Mouse (Mus musculus): ENCODE measurements around the gene Ccdc85c. TPM values are rescaled to one million over a fixed set of nuclear protein-coding genes. Genes with fewer than 3 reads are reported as not detected.

Ccdc85c gene
- total and polyA plus RNA-seq, 3 experiments: 14.0 to 32.4 (median 15.2) TPM

GRCm38 (mm10) chr12:108297033-108297432, 21.8 kb upstream of the Ccdc85c start:
- H3K36me3 ChIP-seq (replicated peaks in 1 of 2; ENCODE audit: control insufficient read depth in 1 of 2, insufficient read depth in 1 of 2, low read length in 1 of 2): no peaks in the 10 kb centered on the region
- H3K4me3 ChIP-seq (replicated peaks in 1 of 3; ENCODE audit: low read depth in 2 of 3, low read length in 2 of 3, poor library complexity in 1 of 3): no peak overlapping the region
- no peak overlapping the region for H3K4me2 ChIP-seq (ENCODE audit: insufficient read depth, low read depth, poor library complexity, severe bottlenecking)
- H3K27ac ChIP-seq (ENCODE audit: insufficient read depth, low read depth): no peak overlapping the region
- TF ChIP-seq SMC3 (IDR thresholded peaks at IDR 0.05; ENCODE audit: low read depth, low read length) (0 out of 2 replicates have a peak, but pooled peaks have one; percentile 13), USF2 (conservative IDR thresholded peaks at IDR 0.05; ENCODE audit: low read depth, low read length) (no peak), BHLHE40 (IDR thresholded peaks at IDR 0.05; ENCODE audit: low read depth, low read length) (no peak), CTCF (conservative IDR thresholded peaks at IDR 0.05 in 1 of 2, IDR thresholded peaks at IDR 0.05 in 1 of 2; ENCODE audit: low read depth in 2 of 2, low read length in 2 of 2) (peak; percentile 10 to 39; a peak in 2 of 4 replicates)
- DNase-seq (ENCODE audit: extremely low read depth): no peak
- dilution Hi-C loops (cut with MboI; ENCODE audit: extremely low pct_ligation_motif_present, extremely low pct_unique_long_range_greater_than_20kb, low sequenced_read_pairs) (no loop called here), in situ Hi-C loops (cut with MboI; ENCODE audit: low pct_ligation_motif_present, low pct_unique_long_range_greater_than_20kb, low sequenced_read_pairs) (no loop called here)
- H3K9ac ChIP-seq (ENCODE audit: insufficient read depth, low read depth): no peak overlapping the region
- no peaks in the 10 kb centered on the region for H3K79me2 ChIP-seq (replicated peaks; ENCODE audit: control insufficient read depth, extremely low read depth, insufficient read depth, poor library complexity, severe bottlenecking)
- no peaks in the 10 kb centered on the region for H3K27me3 ChIP-seq (replicated peaks)
- H3K9me3 ChIP-seq (replicated peaks; ENCODE audit: low read length): peaks cover 2% of the 10 kb centered on the region
- H3K4me1 ChIP-seq (ENCODE audit: control insufficient read depth in 1 of 2, insufficient read depth in 2 of 2): peaks cover 0 to 10% of the 10 kb centered on the region in 2 experiments; a peak in 2 of 4 replicates

GRCm38 (mm10) chr12:108294620-108295019, 19.4 kb upstream of the Ccdc85c start:
- TF ChIP-seq CHD1 (IDR thresholded peaks at IDR 0.05; ENCODE audit: low read depth, low read length) (no peak), RAD21 (IDR thresholded peaks at IDR 0.05; ENCODE audit: low read depth, low read length) (no peak), UBTF (IDR thresholded peaks at IDR 0.05; ENCODE audit: low read depth, low read length) (no peak), CTCF (conservative IDR thresholded peaks at IDR 0.05 in 1 of 2, IDR thresholded peaks at IDR 0.05 in 1 of 2; ENCODE audit: low read depth in 2 of 2, low read length in 2 of 2) (no peak), HCFC1 (IDR thresholded peaks at IDR 0.05; ENCODE audit: low read depth, low read length) (no peak), MEF2A (IDR thresholded peaks at IDR 0.05; ENCODE audit: borderline replicate concordance, low read depth, low read length) (no peak)
- Histone ChIP-seq H3K4me3 (replicated peaks in 1 of 3; ENCODE audit: low read depth in 2 of 3, low read length in 2 of 3, poor library complexity in 1 of 3) (no peak overlapping the region), H3K4me2 (ENCODE audit: insufficient read depth, low read depth, poor library complexity, severe bottlenecking) (no peak overlapping the region), H3K27ac (ENCODE audit: insufficient read depth, low read depth) (no peak overlapping the region), H3K9ac (ENCODE audit: insufficient read depth, low read depth) (no peak overlapping the region), H3K36me3 (replicated peaks in 1 of 2; ENCODE audit: control insufficient read depth in 1 of 2, insufficient read depth in 1 of 2, low read length in 1 of 2) (no peaks in the 10 kb centered on the region), H3K4me1 (ENCODE audit: control insufficient read depth in 1 of 2, insufficient read depth in 2 of 2) (peaks cover 0 to 16% of the 10 kb centered on the region in 2 experiments; a peak in 2 of 4 replicates), H3K79me2 (replicated peaks; ENCODE audit: control insufficient read depth, extremely low read depth, insufficient read depth, poor library complexity, severe bottlenecking) (no peaks in the 10 kb centered on the region), H3K9me3 (replicated peaks; ENCODE audit: low read length) (peaks cover 2% of the 10 kb centered on the region), H3K27me3 (replicated peaks) (peaks cover 6% of the 10 kb centered on the region)
- dilution Hi-C loops (cut with MboI; ENCODE audit: extremely low pct_ligation_motif_present, extremely low pct_unique_long_range_greater_than_20kb, low sequenced_read_pairs) (no loop called here), in situ Hi-C loops (cut with MboI; ENCODE audit: low pct_ligation_motif_present, low pct_unique_long_range_greater_than_20kb, low sequenced_read_pairs) (loop anchor here (5.0 kb wide), 1 partner anchor 77 kb away; no protein-coding TSS in a partner anchor)
- no peak for DNase-seq (ENCODE audit: extremely low read depth)

- H3K4me2 ChIP-seq (ENCODE audit: insufficient read depth, low read depth, poor library complexity, severe bottlenecking): peak overlapping the region; percentile 21; the same call in 1 of the 2 replicates
- H3K79me2 ChIP-seq (replicated peaks; ENCODE audit: control insufficient read depth, extremely low read depth, insufficient read depth, poor library complexity, severe bottlenecking): no peaks in the 10 kb centered on the region
- H3K4me1 ChIP-seq (ENCODE audit: control insufficient read depth in 1 of 2, insufficient read depth in 2 of 2): peaks cover 0 to 16% of the 10 kb centered on the region in 2 experiments; a peak in 2 of 4 replicates
- no peak overlapping the region for H3K9ac ChIP-seq (ENCODE audit: insufficient read depth, low read depth)
- no peak overlapping the region for H3K27ac ChIP-seq (ENCODE audit: insufficient read depth, low read depth)
- H3K9me3 ChIP-seq (replicated peaks; ENCODE audit: low read length): peaks cover 2% of the 10 kb centered on the region
- H3K36me3 ChIP-seq (replicated peaks in 1 of 2; ENCODE audit: control insufficient read depth in 1 of 2, insufficient read depth in 1 of 2, low read length in 1 of 2): no peaks in the 10 kb centered on the region
- dilution Hi-C loops (cut with MboI; ENCODE audit: extremely low pct_ligation_motif_present, extremely low pct_unique_long_range_greater_than_20kb, low sequenced_read_pairs): no loop called here
- H3K4me3 ChIP-seq (replicated peaks in 1 of 3; ENCODE audit: low read depth in 2 of 3, low read length in 2 of 3, poor library complexity in 1 of 3): peak overlapping the region in 1 of 3 experiments; percentile 10
- peak; percentile 81 for DNase-seq (ENCODE audit: extremely low read depth)
- in situ Hi-C loops (cut with MboI; ENCODE audit: low pct_ligation_motif_present, low pct_unique_long_range_greater_than_20kb, low sequenced_read_pairs): loop anchor here (5.0 kb wide), 1 partner anchor 76 kb away; no protein-coding TSS in a partner anchor
- H3K27me3 ChIP-seq (replicated peaks): peaks cover 9% of the 10 kb centered on the region
- TF ChIP-seq KAT2A (IDR thresholded peaks at IDR 0.05; ENCODE audit: insufficient replicate concordance, low read length): no peak
- peak; percentile 85 for TF ChIP-seq SMC3 (IDR thresholded peaks at IDR 0.05; ENCODE audit: low read depth, low read length)
- no peak for TF ChIP-seq NRF1 (IDR thresholded peaks at IDR 0.05; ENCODE audit: low read depth, low read length)
- no peak for TF ChIP-seq POLR2A (IDR thresholded peaks at IDR 0.05; ENCODE audit: low read depth, low read length)
- no peak for TF ChIP-seq CHD2 (IDR thresholded peaks at IDR 0.05; ENCODE audit: low read length)
- TF ChIP-seq ZMIZ1 (IDR thresholded peaks at IDR 0.05; ENCODE audit: low read depth, low read length): no peak
- no peak for TF ChIP-seq TCF12 (IDR thresholded peaks at IDR 0.05; ENCODE audit: low read depth, low read length)
- no peak for TF ChIP-seq USF2 (conservative IDR thresholded peaks at IDR 0.05; ENCODE audit: low read depth, low read length)
- TF ChIP-seq ETS1 (conservative IDR thresholded peaks at IDR 0.05; ENCODE audit: low read depth, low read length): no peak
- TF ChIP-seq SIN3A (IDR thresholded peaks at IDR 0.05; ENCODE audit: low read length): no peak
- TF ChIP-seq ZKSCAN1 (IDR thresholded peaks at IDR 0.05; ENCODE audit: borderline replicate concordance, low read depth, low read length): no peak
- no peak for TF ChIP-seq JUND (conservative IDR thresholded peaks at IDR 0.05; ENCODE audit: low read depth, low read length)
- no peak for TF ChIP-seq MEF2A (IDR thresholded peaks at IDR 0.05; ENCODE audit: borderline replicate concordance, low read depth, low read length)
- TF ChIP-seq ZC3H11A (IDR thresholded peaks at IDR 0.05; ENCODE audit: low read depth, low read length): peak; percentile 24; the same call in 1 of the 2 replicates
- TF ChIP-seq USF1 (IDR thresholded peaks at IDR 0.05; ENCODE audit: low read depth, low read length): no peak
- no peak for TF ChIP-seq E2F4 (IDR thresholded peaks at IDR 0.05; ENCODE audit: insufficient replicate concordance, low read depth, low read length)
- no peak for TF ChIP-seq ELF1 (IDR thresholded peaks at IDR 0.05; ENCODE audit: low read depth, low read length)
- no peak for TF ChIP-seq MYC (IDR thresholded peaks at IDR 0.05; ENCODE audit: low read depth, low read length)
- peak; percentile 88 to 93 for TF ChIP-seq CTCF (conservative IDR thresholded peaks at IDR 0.05 in 1 of 2, IDR thresholded peaks at IDR 0.05 in 1 of 2; ENCODE audit: low read depth in 2 of 2, low read length in 2 of 2)
- TF ChIP-seq HCFC1 (IDR thresholded peaks at IDR 0.05; ENCODE audit: low read depth, low read length): no peak
Measured at GRCm38 (mm10) chr12:108292957-108293356, 17.7 kb upstream of the Ccdc85c start.

Measured in CH12.LX (cell line).